Mouse (Mus musculus) left cerebral cortex, postnatal 14 days (tissue): Measurements from ENCODE around the gene Gstm3. TPM values are rescaled to one million over a fixed set of nuclear protein-coding genes. Genes with fewer than 3 reads are reported as not detected.

Experiments
- DNase-seq, 2 experiments: peaks; one replicate each; pipeline ENCODE4 v3.0.0; 2021 to 2022; ENCODE audit warnings: low spot score in 2 of 2, mixed read lengths in 1 of 2
- intact Hi-C: fragments of 180-260 bp; cut with DNase I; formaldehyde crosslinking; loops from one replicate; pipeline ENCODE4 v1.15.1; 2025
- total RNA-seq, 2 experiments: library from RNA; stranded (reverse); gene quantifications; 2 replicates each; pipeline ENCODE4 v1.2.3; 2021

Gstm3 gene
- total RNA-seq, 2 experiments from 2014 or later = not detected

DNA sequence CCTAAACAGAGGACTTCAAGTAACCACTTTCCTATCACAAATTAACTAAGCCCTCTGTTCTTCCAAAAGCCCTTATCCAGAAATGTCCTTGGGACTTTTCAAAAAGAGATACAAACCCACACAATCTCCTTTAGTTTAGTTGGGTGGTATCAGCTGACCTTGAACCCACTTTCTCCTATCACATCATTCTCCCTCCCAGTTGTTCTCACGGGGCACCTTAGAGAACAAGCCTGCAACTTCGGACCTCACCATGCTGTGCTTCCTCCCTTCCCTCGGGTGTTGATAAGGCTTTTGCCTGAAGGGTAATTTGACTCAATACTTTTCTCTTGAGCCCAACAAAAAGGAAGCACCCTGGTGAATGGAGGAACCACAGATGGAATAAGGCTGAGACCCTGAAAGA lies 33.2 kb downstream of the Gstm3 start:
- intact Hi-C loops = loop anchor here (5.0 kb wide), 1 partner anchor 81 kb away; the partner anchor contains the start of gene Gstm1

GRCm38 (mm10) chr3:107935268-107935667 lies 33.8 kb downstream of the Gstm3 start:
- DNase-seq = no peak
- intact Hi-C loops = loop anchor here (5.0 kb wide), 1 partner anchor 82 kb away; the partner anchor contains the start of gene Gstm1

More for the DNA sequence above, 33.2 kb downstream of the Gstm3 start:
- no peak for DNase-seq

DNA sequence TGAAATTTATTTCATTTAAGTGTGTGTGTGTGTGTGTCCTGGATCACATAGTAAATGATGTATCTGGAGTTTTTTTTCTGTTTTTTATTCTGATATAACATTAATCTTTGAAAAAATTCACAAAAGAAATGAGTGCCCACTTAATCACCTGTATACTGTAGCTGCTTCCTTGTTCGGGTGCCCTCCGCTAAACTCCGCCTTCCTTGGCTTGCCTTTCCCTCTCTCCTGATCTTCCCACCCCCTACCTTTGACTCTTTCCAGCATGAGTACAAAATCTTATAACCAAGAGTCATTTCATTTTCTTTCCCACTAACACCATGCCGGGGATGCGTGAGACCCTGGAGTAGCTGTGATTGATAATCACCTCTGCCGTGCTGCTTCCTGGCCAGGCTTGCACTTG lies 37.0 kb downstream of the Gstm3 start:
- intact Hi-C loops = no loop called here
- no peak for DNase-seq

GRCm38 (mm10) chr3:107931670-107932069 lies 37.4 kb downstream of the Gstm3 start, which contains the start of gene Gstm7:
Gstm7 (minus strand) TSS chr3:107931817.
- intact Hi-C loops = no loop called here
- peak; percentile 97 to 99 for DNase-seq

DNA sequence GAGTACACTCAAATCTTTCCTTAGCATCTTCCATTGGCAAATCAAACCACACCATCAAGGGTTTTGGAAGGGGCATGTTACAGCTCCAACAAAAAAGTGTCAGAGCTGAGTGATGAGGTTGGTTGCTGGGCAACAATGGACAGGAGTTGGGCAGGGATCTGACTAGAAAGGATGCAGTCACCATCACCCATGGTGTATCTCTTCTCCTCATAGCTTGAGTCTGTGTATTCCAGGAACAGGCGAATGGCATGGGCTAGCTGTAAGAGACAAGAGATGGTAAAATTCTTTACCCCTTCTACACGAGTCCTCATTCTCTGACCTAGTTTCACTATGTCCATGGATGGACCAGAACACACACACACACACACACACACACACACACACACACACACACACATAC lies 37.9 kb downstream of the Gstm3 start:
- no peak for DNase-seq
- intact Hi-C loops = no loop called here

DNA sequence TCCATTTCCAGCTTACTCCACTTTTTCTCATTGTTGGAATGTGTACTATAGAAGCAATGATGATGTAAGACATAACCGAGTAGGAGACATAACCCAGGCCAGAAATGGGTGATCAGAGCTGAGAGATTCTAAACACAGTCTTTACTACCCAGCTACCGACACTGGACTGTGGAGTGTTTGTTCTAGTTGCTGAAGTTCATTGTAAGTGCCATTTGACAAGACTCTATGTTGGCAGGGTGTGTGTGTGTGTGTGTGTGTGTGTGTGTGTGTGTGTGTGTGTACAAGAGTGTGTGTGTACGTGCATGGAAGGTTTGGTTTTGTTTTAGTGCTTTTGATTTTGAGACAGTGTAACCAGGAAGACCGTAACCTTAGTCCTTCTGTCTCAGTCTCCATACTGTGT lies 39.4 kb downstream of the Gstm3 start:
- intact Hi-C loops = no loop called here
- DNase-seq = no peak

DNA sequence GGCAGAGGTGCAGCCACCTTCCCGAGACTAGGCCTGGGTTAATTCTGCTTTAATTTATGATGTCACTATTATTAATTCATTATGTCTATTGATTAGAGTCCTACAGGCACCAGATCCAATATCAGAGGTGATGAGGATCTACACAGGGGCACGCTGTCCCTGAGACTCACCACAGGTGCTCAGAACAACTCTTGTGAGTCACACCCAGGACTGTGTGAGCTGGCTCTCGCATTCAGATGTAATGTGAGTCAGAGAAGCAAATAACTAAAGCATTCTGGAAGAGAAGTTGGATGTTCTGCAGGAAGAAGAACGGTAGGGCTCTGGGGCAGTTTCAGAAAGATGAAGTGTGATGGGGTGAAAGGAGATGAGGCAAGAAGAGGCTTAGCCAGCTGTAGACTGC lies 39.8 kb downstream of the Gstm3 start:
- intact Hi-C loops = no loop called here
- no peak for DNase-seq

- no peak for DNase-seq
- intact Hi-C loops = no loop called here
Measured at GRCm38 (mm10) chr3:107928691-107929090, 40.4 kb downstream of the Gstm3 start.

DNA sequence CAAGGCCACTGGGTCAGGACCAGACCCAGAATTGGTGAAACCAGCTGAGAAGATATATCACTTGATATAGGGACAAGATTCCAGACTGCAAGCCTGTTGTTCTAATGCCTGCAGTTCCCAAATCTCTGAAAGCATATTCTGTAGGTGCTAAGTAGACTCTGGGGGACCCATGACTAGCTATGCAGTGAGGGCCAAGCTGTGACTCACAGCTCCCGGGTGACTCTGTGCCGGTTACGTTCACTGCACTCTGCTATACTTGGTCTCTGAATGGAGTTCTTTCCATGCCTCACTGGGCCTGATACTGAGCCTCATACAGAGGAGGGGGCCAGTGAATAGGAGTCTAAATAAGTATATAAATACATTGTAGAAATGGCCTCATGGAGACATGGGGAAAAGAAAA lies 41.2 kb downstream of the Gstm3 start:
- DNase-seq = no peak
- intact Hi-C loops = no loop called here

DNA sequence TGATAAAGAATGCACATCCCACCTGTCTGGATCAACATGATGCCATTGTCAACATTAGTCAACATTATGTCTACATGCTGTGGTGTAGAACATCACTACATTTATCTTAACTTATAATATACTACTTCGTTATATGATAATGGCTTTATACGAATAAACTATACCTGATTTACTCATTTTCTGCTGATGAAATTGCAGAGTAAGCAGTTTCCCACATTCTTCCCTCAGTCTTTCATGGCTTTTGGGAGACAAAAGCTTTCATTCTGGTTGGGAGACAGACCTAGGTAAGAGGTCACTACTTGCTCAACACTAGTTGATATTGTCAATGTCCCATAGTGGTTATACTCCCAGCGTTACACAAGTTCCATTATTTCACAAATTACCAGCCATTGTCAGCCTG lies 43.7 kb downstream of the Gstm3 start:
- DNase-seq = no peak
- intact Hi-C loops = no loop called here

- DNase-seq = no peak
- intact Hi-C loops = no loop called here
Measured at GRCm38 (mm10) chr3:107920348-107920747, 48.7 kb downstream of the Gstm3 start.

GRCm38 (mm10) chr3:107917783-107918408 lies 51.2 kb downstream of the Gstm3 start:
- peak; percentile 83 to 84 for DNase-seq
- intact Hi-C loops = loop anchor here (1.0 to 5.0 kb wide), 2 partner anchors 51 to 221 kb away; partner anchors contain the start of gene Ahcyl1

DNA sequence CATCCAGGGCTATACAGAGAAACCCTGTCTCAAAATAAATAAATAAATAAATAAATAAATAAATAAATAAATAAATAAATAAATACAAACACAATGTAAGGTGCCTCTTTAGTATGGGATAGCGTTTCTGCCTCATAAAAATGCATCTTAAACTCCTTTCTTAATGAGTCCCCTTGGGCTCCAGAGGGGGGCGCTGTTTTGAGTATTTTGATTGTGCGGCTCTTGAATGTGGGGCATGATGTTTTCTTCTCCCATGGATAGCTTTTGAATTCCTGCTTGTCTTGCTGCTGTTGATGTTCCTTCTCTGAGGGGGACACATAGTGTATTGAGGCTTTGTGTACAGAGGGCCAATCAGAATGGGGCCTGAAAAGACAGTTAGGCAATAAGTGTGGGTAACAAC lies 52.0 kb downstream of the Gstm3 start:
- DNase-seq = no peak
- intact Hi-C loops = loop anchor here (5.0 kb wide), 1 partner anchor 220 kb away; the partner anchor contains the start of gene Ahcyl1

- no peak for DNase-seq
- intact Hi-C loops = loop anchor here (5.0 kb wide), 1 partner anchor 219 kb away; the partner anchor contains the start of gene Ahcyl1
Measured at GRCm38 (mm10) chr3:107916674-107917073, 52.4 kb downstream of the Gstm3 start.

Other genes starting within 250 kb of the Gstm3 start
- 1 to 10 TPM; 9.5 to 9.9 TPM for gene Csf1, start 208.8 kb downstream of the Gstm3 start, total RNA-seq
- not detected for gene Eps8l3, start 92.1 kb downstream of the Gstm3 start, total RNA-seq
- gene Gstm5, start 73.5 kb downstream of the Gstm3 start, total RNA-seq = 100 to 1,000 TPM; 182 to 200 TPM
- gene Gstm7, start 37.5 kb downstream of the Gstm3 start, total RNA-seq = 10 to 100 TPM; 66.3 to 66.4 TPM
- gene Gstm6, start 25.5 kb downstream of the Gstm3 start, total RNA-seq = 1 to 10 TPM; 3.4 to 3.8 TPM
- gene Gstm2, start 17.2 kb upstream of the Gstm3 start, total RNA-seq = 1 to 10 TPM; 3.3 TPM
- gene Gstm1, start 48.7 kb upstream of the Gstm3 start, total RNA-seq = 10 to 100 TPM; 66.2 to 73.0 TPM
- gene Gstm4, start 75.6 kb upstream of the Gstm3 start, total RNA-seq = 10 to 100 TPM; 10.4 to 12.1 TPM
- gene Ampd2, start 117.4 kb upstream of the Gstm3 start, total RNA-seq = 10 to 100 TPM; 43.3 to 50.8 TPM
- gene Gnat2, start 123.5 kb upstream of the Gstm3 start, total RNA-seq = not detected
- 10 to 100 TPM; 31.1 to 34.1 TPM for gene Gnai3, start 176.9 kb upstream of the Gstm3 start, total RNA-seq
- 10 to 100 TPM; 19.7 to 21.0 TPM for gene Gpr61, start 185.6 kb upstream of the Gstm3 start, total RNA-seq
- 10 to 100 TPM; 55.3 to 57.7 TPM for gene Amigo1, start 217.1 kb upstream of the Gstm3 start, total RNA-seq
- gene Cyb561d1, start 231.9 kb upstream of the Gstm3 start, total RNA-seq = 10 to 100 TPM; 13.7 to 14.7 TPM
- 10 to 100 TPM; 22.5 to 23.0 TPM for gene Atxn7l2, start 241.7 kb upstream of the Gstm3 start, total RNA-seq